ENCODE assay signal across 26 mouse cellular contexts in the genomic region with DNA sequence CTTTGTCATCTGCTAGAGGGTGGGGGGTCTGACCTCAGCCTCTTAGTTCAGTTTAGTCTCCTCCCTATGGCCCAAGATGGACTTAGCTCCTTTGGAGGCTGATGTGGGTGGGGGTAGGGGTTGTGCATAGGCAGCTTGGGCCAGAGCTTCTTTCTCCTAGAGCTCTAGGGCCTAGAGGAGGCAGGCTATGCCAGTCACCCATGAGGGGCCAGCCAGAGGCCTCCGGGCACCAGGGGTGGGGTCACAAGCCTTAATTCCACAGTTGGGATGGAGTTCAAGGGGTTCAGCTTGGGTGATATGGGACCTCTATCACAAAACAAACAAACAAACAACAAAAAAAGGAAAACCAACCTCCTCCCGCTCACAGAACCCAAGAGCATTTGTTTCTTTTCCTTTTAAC. TPM values are rescaled to one million over a fixed set of nuclear protein-coding genes. Genes with fewer than 3 reads are reported as not detected.
A peak's percentile ranks its signal among the peaks of the same experiment; 100 is the strongest.
DNase-seq lines count a peak whose midpoint lies in the region; ATAC-seq lines count a peak whose summit lies in the region.
"Had no signal": no experiment of that assay in that cellular context is flagged by ENCODE, and none has a peak within 500 bp of the region (broad histone marks: within the 10 kb centered on the region; RNA-seq: fewer than 3 reads in every experiment).

No protein-coding gene starts in this region.

- H3K27ac ChIP-seq in embryonic facial prominence, embryonic 13.5 days, result 0 out of 2 replicates have a peak overlapping the region, but pooled peaks have one; percentile 22
- no peak overlapping the region for H3K27ac ChIP-seq in embryonic facial prominence, embryonic 10.5 days (replicated peaks)
- H3K27ac ChIP-seq in heart, embryonic 15.5 days, result 0 out of 2 replicates have a peak overlapping the region, but pooled peaks have one; percentile 24
- H3K27ac ChIP-seq in limb, embryonic 15.5 days, result peak overlapping the region; percentile 91; the same call in 1 of the 2 replicates
- H3K27ac ChIP-seq in limb, embryonic 10.5 days, result no peak overlapping the region
- H3K27ac ChIP-seq: forebrain, embryonic 13.5 days; hindbrain, embryonic 14.5 days; liver, embryonic 14.5 days; midbrain, embryonic 10.5 days; midbrain, embryonic 15.5 days; neural tube, embryonic 15.5 days had no signal

- no peak overlapping the region for H3K4me2 ChIP-seq in embryonic facial prominence, embryonic 13.5 days
- no peak overlapping the region for H3K4me2 ChIP-seq in heart, embryonic 15.5 days
- no peak overlapping the region for H3K4me2 ChIP-seq in limb, embryonic 15.5 days
- H3K4me2 ChIP-seq: forebrain, embryonic 13.5 days; heart, embryonic 11.5 days; hindbrain, embryonic 14.5 days; midbrain, embryonic 15.5 days; neural tube, embryonic 15.5 days had no signal

- no peak overlapping the region for H3K9ac ChIP-seq in embryonic facial prominence, embryonic 13.5 days
- no peak overlapping the region for H3K9ac ChIP-seq in heart, embryonic 15.5 days
- no peak overlapping the region for H3K9ac ChIP-seq in limb, embryonic 15.5 days
- H3K9ac ChIP-seq: forebrain, embryonic 13.5 days; hindbrain, embryonic 14.5 days; liver, embryonic 14.5 days; lung, embryonic 14.5 days; midbrain, embryonic 15.5 days; neural tube, embryonic 15.5 days had no signal

- no peaks in the 10 kb centered on the region for H3K27me3 ChIP-seq in embryonic facial prominence, embryonic 13.5 days
- H3K27me3 ChIP-seq in embryonic facial prominence, embryonic 10.5 days (replicated peaks; ENCODE audit: low read depth, poor library complexity, severe bottlenecking), result peaks cover 21% of the 10 kb centered on the region
- no peaks in the 10 kb centered on the region for H3K27me3 ChIP-seq in heart, embryonic 15.5 days
- no peaks in the 10 kb centered on the region for H3K27me3 ChIP-seq in limb, embryonic 15.5 days
- H3K27me3 ChIP-seq in limb, embryonic 10.5 days (ENCODE audit: low read depth, poor library complexity, severe bottlenecking), result peaks cover 40% of the 10 kb centered on the region
- H3K27me3 ChIP-seq: midbrain, embryonic 15.5 days; neural tube, embryonic 15.5 days; Patski had no signal

- 75% methylated on average over 2 of the region's 2 CpGs for WGBS in embryonic facial prominence, embryonic 13.5 days
- WGBS in embryonic facial prominence, embryonic 10.5 days, result 61% methylated on average over 2 of the region's 2 CpGs
- whole genome bisulfite sequencing in heart, embryonic 15.5 days, result 75% methylated on average over 2 of the region's 2 CpGs
- 70% methylated on average over 2 of the region's 2 CpGs for WGBS in limb, embryonic 15.5 days
- 79% methylated on average over 2 of the region's 2 CpGs for WGBS in limb, embryonic 10.5 days

- no peaks in the 10 kb centered on the region for H3K9me3 ChIP-seq in embryonic facial prominence, embryonic 13.5 days
- no peaks in the 10 kb centered on the region for H3K9me3 ChIP-seq in embryonic facial prominence, embryonic 10.5 days
- H3K9me3 ChIP-seq in heart, embryonic 15.5 days (replicated peaks), result no peaks in the 10 kb centered on the region
- H3K9me3 ChIP-seq in limb, embryonic 15.5 days, result no peaks in the 10 kb centered on the region
- H3K9me3 ChIP-seq in limb, embryonic 10.5 days (replicated peaks), result no peaks in the 10 kb centered on the region
- H3K9me3 ChIP-seq: forebrain, embryonic 13.5 days; midbrain, embryonic 10.5 days; midbrain, embryonic 15.5 days; neural tube, embryonic 15.5 days had no signal

- no peak overlapping the region for H3K4me3 ChIP-seq in embryonic facial prominence, embryonic 13.5 days
- no peak overlapping the region for H3K4me3 ChIP-seq in embryonic facial prominence, embryonic 10.5 days
- no peak overlapping the region for H3K4me3 ChIP-seq in heart, embryonic 15.5 days
- no peak overlapping the region for H3K4me3 ChIP-seq in limb, embryonic 15.5 days
- no peak overlapping the region for H3K4me3 ChIP-seq in limb, embryonic 10.5 days
- H3K4me3 ChIP-seq: forebrain, embryonic 13.5 days; midbrain, embryonic 10.5 days; midbrain, embryonic 15.5 days; neural tube, embryonic 15.5 days had no signal

- H3K4me1 ChIP-seq in embryonic facial prominence, embryonic 13.5 days, result peaks cover 70% of the 10 kb centered on the region
- H3K4me1 ChIP-seq in embryonic facial prominence, embryonic 10.5 days, result peaks cover 90% of the 10 kb centered on the region
- peaks cover 83% of the 10 kb centered on the region for H3K4me1 ChIP-seq in heart, embryonic 15.5 days (replicated peaks)
- peaks cover 70% of the 10 kb centered on the region for H3K4me1 ChIP-seq in limb, embryonic 15.5 days
- H3K4me1 ChIP-seq in limb, embryonic 10.5 days, result peaks cover 78% of the 10 kb centered on the region

- no peak for ATAC-seq in embryonic facial prominence, embryonic 13.5 days (ENCODE audit: insufficient number of reproducible peaks, insufficient read depth, low FRiP score, low TSS enrichment, low read depth)
- no peak for ATAC-seq in heart, embryonic 15.5 days (replicated peaks; ENCODE audit: insufficient number of reproducible peaks, insufficient read depth, low FRiP score, low read depth)
- ATAC-seq in limb, embryonic 15.5 days (ENCODE audit: insufficient number of reproducible peaks, low FRiP score, low TSS enrichment, low read depth), result no peak
- ATAC-seq: forebrain, embryonic 13.5 days; intestine, postnatal 0 days; midbrain, embryonic 15.5 days; Patski had no signal

- no peaks in the 10 kb centered on the region for H3K36me3 ChIP-seq in embryonic facial prominence, embryonic 13.5 days
- H3K36me3 ChIP-seq in embryonic facial prominence, embryonic 10.5 days (replicated peaks), result no peaks in the 10 kb centered on the region
- no peaks in the 10 kb centered on the region for H3K36me3 ChIP-seq in heart, embryonic 15.5 days
- H3K36me3 ChIP-seq in limb, embryonic 15.5 days, result no peaks in the 10 kb centered on the region; the same call in 1 of the 2 replicates
- H3K36me3 ChIP-seq in limb, embryonic 10.5 days, result no peaks in the 10 kb centered on the region
- H3K36me3 ChIP-seq: midbrain, embryonic 10.5 days; midbrain, embryonic 15.5 days; neural tube, embryonic 15.5 days had no signal

- DNase-seq in embryonic facial prominence, embryonic 10.5 days (ENCODE audit: low spot score), result no peak
- DNase-seq in heart, adult 9 months (ENCODE audit: low spot score in 2 of 2), result no peak
- no peak for DNase-seq in limb, embryonic 10.5 days (ENCODE audit: low spot score)
- no peak for DNase-seq in layer of hippocampus, postnatal 36 days
- DNase-seq: cerebellum, adult 2 months; cerebellum, postnatal 14 days; gastrocnemius, postnatal 36 days; kidney, postnatal 36 days; left cerebral cortex, postnatal 4 days; liver; lung, embryonic 14.5 days; right cerebral cortex, postnatal 14 days; thymus, postnatal 14 days had no signal

RNA-seq across cellular contexts. Expression of a gene that starts 2.0 kb away (rescaled TPM):
- polyA plus RNA-seq in embryonic facial prominence, embryonic 13.5 days (2015; fragmentation: Nextera tagmentation; extraction: Ambion mirVana), result 1.7 and 1.9 TPM in 2 replicates
- 1.00 and 1.6 TPM in 2 replicates for polyA plus RNA-seq in embryonic facial prominence, embryonic 10.5 days (2016; fragmentation: Nextera tagmentation; extraction: Ambion mirVana)
- 6.9 and 10.6 TPM in 2 replicates for polyA plus RNA-seq in heart, embryonic 15.5 days (2015; fragmentation: Nextera tagmentation; extraction: Ambion mirVana)
- 5.4 and 11.2 TPM in 2 replicates for polyA plus RNA-seq in limb, embryonic 15.5 days (2015; fragmentation: Nextera tagmentation; extraction: Ambion mirVana)
- 0.63 and 0.77 TPM in 2 replicates for polyA plus RNA-seq in limb, embryonic 10.5 days (2016; fragmentation: Nextera tagmentation; extraction: Ambion mirVana)
- total RNA-seq in layer of hippocampus, postnatal 36 days (2021), result 1 to 10 TPM; 5.0 to 5.1 TPM
- total RNA-seq: hematopoietic stem cell, adult 5-6 weeks had no signal

RNA-seq across cellular contexts. Expression of a gene that starts 27.1 kb away (rescaled TPM):
- polyA plus RNA-seq in embryonic facial prominence, embryonic 13.5 days (2015; fragmentation: Nextera tagmentation; extraction: Ambion mirVana), result 45.4 and 47.7 TPM in 2 replicates
- polyA plus RNA-seq in embryonic facial prominence, embryonic 10.5 days (2016; fragmentation: Nextera tagmentation; extraction: Ambion mirVana), result 49.5 and 50.0 TPM in 2 replicates
- 38.4 and 45.4 TPM in 2 replicates for polyA plus RNA-seq in heart, embryonic 15.5 days (2015; fragmentation: Nextera tagmentation; extraction: Ambion mirVana)
- polyA plus RNA-seq in limb, embryonic 15.5 days (2015; fragmentation: Nextera tagmentation; extraction: Ambion mirVana), result 35.2 and 46.1 TPM in 2 replicates
- polyA plus RNA-seq in limb, embryonic 10.5 days (2016; fragmentation: Nextera tagmentation; extraction: Ambion mirVana), result 49.7 and 52.1 TPM in 2 replicates
- total RNA-seq in layer of hippocampus, postnatal 36 days (2021), result 10 to 100 TPM; 60.8 to 61.3 TPM

RNA-seq across cellular contexts. Expression of a gene that starts 53.7 kb away (rescaled TPM):
- 5.9 and 6.6 TPM in 2 replicates for polyA plus RNA-seq in embryonic facial prominence, embryonic 13.5 days (2015; fragmentation: Nextera tagmentation; extraction: Ambion mirVana)
- polyA plus RNA-seq in embryonic facial prominence, embryonic 10.5 days (2016; fragmentation: Nextera tagmentation; extraction: Ambion mirVana), result 9.7 and 10.9 TPM in 2 replicates
- 56.3 and 60.6 TPM in 2 replicates for polyA plus RNA-seq in heart, embryonic 15.5 days (2015; fragmentation: Nextera tagmentation; extraction: Ambion mirVana)
- polyA plus RNA-seq in limb, embryonic 15.5 days (2015; fragmentation: Nextera tagmentation; extraction: Ambion mirVana), result 23.7 and 35.8 TPM in 2 replicates
- polyA plus RNA-seq in limb, embryonic 10.5 days (2016; fragmentation: Nextera tagmentation; extraction: Ambion mirVana), result 7.5 and 11.1 TPM in 2 replicates
- 10 to 100 TPM in 1 of 2 experiments, 1 to 10 TPM in 1; 8.4 to 10.5 TPM for total RNA-seq in layer of hippocampus, postnatal 36 days (2021)

Comparison
In these comparisons a context has a peak if more than half of its experiments do, and no peak if none do; other contexts are left out.
1. H3K27ac ChIP-seq: peak in embryonic facial prominence, embryonic 13.5 days (single experiment), heart, embryonic 15.5 days (single experiment) and limb, embryonic 15.5 days (single experiment); none in embryonic facial prominence, embryonic 10.5 days (single experiment) and limb, embryonic 10.5 days (single experiment).